Mouse (Mus musculus) spleen, adult 12 weeks (tissue): ENCODE results near the gene Fbxw24.
"Not testable (repeated sequence)": the region's sequence is repeated elsewhere in the genome, so short reads cannot be mapped to it uniquely, and the experiment has no call there.

Experiments used
- DNase-seq: peaks from one replicate; pipeline ENCODE4 v3.0.0; 2022; ENCODE audit warnings: low spot score

The Fbxw24 gene

DNA sequence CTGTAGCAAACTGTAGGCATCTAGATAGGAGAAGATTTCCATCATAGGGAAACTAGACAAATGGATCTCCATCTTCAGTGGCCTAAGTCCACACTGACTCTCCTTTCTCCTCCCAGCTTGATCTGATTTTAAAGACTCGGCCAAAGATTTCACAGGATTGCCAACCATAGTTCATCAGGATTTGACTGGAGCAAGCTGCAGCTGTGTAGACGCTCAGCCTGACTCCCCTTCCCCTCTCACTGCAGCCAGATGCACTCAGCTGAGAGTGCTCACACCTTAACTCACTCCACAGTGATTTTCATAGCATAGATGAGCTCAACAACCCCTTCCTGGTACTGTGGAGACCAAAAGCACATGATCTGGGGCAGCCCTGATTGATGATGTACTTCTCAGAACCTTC lies at the start of gene Fbxw24:
Fbxw24 (minus strand) TSS at position 101 of the 400 bp plus-strand sequence.
- DNase-seq, result not testable (repeated sequence)

DNA sequence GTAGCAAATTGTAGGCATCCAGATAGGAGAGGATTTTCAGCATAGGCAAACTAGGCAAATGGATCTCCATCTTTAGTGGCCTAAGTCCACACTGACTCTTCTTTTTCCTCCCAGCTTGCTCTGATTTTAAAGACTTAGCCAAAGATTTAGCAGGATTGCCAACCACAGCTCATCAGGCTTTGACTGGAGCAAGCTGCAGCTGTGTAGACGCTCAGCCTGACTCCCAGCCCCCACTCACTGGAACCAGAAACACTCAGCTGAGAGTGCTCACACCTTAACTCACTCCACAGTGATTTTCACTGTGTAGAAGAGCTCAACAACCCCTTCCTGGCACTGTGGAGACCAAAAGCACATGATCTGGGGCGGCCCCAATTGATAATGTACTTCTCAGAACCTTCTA lies 38.7 kb upstream of the Fbxw24 start, which contains the start of gene Fbxw25:
Fbxw25 (minus strand) TSS at position 101 of the 400 bp plus-strand sequence.
- not testable (repeated sequence) for DNase-seq

GRCm38 (mm10) chr9:109606837-109607236 lies 19.0 kb downstream of the Fbxw24 start:
- DNase-seq, result not testable (repeated sequence)

DNA sequence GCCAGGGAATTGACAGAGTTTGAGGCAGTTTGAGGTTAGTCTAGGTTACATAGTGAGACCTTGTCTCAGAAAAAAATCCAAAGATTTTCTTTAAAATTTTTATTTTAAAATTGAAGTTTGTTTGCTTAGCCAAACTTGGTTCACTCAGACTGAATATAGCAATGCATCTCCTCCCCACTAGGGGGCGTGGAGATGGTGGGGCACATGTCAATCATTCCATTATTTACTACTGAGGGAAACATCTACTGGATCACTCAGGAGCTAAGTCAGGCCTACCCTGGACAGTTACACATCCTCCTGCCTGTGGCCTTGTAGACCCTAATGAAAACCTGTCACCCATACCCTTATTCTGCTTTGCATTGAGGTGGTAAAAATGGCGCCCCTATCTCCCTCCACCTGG lies 23.7 kb downstream of the Fbxw24 start:
- DNase-seq, result not testable (repeated sequence)

DNA sequence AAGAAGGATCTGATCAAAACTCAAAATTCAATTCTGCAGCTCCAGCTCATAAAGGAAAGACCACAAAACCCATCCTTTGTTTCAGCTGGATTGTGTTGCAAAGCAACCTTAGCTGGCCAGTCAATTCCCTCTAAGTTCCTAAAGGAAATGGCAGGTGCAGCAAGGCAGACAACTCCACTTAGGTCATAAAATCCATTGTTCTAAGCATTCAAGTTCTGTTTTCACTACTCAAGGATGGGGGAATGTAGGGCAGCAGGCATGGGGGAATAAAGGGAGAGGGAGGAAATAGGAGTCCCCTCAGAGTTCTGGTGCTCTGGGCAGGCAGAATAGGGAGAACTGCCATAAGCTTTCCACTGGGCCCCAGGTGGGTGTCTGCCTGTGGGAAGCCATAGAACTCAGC lies 28.6 kb downstream of the Fbxw24 start:
- DNase-seq, result no peak

DNA sequence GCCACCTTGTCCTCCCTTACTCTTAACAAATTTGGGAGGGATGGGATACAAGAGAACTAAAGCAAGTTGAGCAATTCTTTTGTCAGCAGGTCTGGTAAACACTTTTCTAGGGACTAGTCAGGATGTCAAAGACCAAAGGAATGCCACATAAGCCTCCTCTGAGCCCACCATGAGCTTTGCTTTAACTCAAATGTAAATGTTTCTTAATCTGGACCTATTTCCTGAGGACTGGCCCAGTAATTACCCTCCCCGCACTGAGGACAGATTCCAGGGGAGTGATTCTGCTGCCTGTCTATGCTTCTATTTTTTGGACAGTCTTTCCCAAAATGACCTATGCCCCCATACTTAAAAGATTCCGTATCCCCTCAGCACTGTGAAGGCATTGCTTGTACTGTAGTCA lies 31.0 kb downstream of the Fbxw24 start:
- no peak for DNase-seq

DNA sequence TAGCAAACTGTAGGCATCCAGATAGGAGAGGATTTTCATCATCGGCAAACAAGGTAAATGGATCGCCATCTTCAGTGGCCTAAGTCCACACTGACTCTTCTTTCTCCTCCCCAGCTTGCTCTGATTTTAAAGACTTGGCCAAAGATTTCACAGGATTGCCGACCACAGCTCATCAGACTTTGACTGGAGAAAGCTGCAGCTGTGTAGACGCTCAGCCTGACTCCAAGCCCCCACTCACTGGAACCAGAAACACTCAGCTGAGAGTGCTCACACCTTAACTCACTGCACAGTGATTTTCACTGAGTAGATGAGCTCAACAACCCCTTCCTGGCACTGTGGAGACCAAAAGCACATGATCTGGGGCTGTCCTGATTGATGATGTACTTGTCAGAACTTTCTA lies 57.7 kb downstream of the Fbxw24 start, which contains the start of gene Fbxw15:
Fbxw15 (minus strand) TSS at position 101 of the 400 bp plus-strand sequence.
- DNase-seq, result not testable (repeated sequence)

DNA sequence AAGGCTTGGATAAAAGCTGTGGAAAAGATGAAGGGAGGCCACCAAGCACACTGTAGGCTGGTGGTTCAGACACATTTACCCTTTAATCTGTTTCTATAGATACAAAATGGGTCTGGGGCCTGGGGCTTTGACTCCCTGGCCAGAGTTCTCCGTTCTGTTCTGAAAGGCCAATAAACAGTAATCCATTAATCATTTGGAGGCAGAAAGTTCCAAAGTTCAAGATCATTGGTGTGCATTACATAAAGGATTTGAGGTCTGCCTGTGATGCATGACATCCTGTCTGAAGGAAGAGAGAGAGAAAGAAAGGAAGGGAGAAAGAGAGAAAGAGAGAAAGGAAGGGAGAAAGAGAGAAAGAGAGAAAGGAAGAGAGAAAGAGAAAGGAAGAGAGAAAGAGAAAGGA lies 60.3 kb downstream of the Fbxw24 start:
- no peak for DNase-seq

DNA sequence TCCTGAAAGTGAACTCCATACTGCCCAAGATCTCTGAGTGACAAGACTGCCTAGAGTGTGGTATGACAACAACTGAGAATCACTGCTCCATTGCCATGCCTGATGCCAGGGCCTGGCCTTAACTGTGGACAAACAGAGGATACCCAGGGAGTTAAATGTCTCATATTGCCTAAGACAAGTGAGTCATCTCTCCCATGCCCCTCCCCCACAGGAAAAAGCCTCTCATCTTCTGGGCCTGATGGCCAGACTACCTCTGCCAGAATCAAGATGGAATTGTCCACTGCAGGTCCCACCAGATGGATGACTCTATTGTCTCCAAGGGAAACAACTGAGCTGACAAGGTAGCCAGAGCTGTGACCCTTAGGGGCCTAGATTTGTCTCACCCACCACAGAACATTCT lies 63.8 kb downstream of the Fbxw24 start:
- DNase-seq, result not testable (repeated sequence)

GRCm38 (mm10) chr9:109552483-109552882 lies 73.4 kb downstream of the Fbxw24 start:
- DNase-seq, result no peak
